8 mouse cellular contexts compared by ENCODE assay signal in genomic region chr11:109610046-109610794, GRCm38 (mm10). TPM values are rescaled to one million over a fixed set of nuclear protein-coding genes. Genes with fewer than 3 reads are reported as not detected.
DNase-seq lines count a peak whose midpoint lies in the region; ATAC-seq and TF ChIP-seq lines count a peak whose summit lies in the region.

No protein-coding gene starts in this region.

- 11% methylated on average over 9 of the region's 9 CpGs for WGBS in lung, adult 2 months
- 18% methylated on average over 9 of the region's 9 CpGs for WGBS in hindbrain, embryonic 15.5 days
- WGBS in liver, embryonic 15.5 days (ENCODE audit: insufficient replicate concordance) = 26% methylated on average over 9 of the region's 9 CpGs

- H3K4me2 ChIP-seq in hindbrain, embryonic 15.5 days = peak overlapping the region; percentile 95
- H3K4me2 ChIP-seq in liver, embryonic 15.5 days = peak overlapping the region; percentile 91

- TF ChIP-seq POLR2A in lung, adult 2 months (IDR thresholded peaks at IDR 0.05; ENCODE audit: borderline replicate concordance, extremely low read depth, low read depth, low read length) = no peak

- H3K4me1 ChIP-seq in lung, adult 2 months (ENCODE audit: control insufficient read depth, insufficient read depth, low read length) = peaks cover 7% of the 10 kb centered on the region
- peaks cover 4% of the 10 kb centered on the region; the same call in 1 of the 2 replicates for H3K4me1 ChIP-seq in brown adipose tissue, adult 24 weeks (ENCODE audit: control insufficient read depth, insufficient read depth, insufficient read length, low read length)
- peaks cover 19% of the 10 kb centered on the region for H3K4me1 ChIP-seq in hindbrain, embryonic 15.5 days (replicated peaks)
- H3K4me1 ChIP-seq in liver, embryonic 15.5 days (replicated peaks) = peaks cover 55% of the 10 kb centered on the region

- H3K27me3 ChIP-seq in hindbrain, embryonic 15.5 days = no peaks in the 10 kb centered on the region
- no peaks in the 10 kb centered on the region for H3K27me3 ChIP-seq in liver, embryonic 15.5 days

- peak overlapping the region; percentile 94 for H3K4me3 ChIP-seq in lung, adult 2 months (replicated peaks; ENCODE audit: extremely low read depth, low read depth, low read length)
- H3K4me3 ChIP-seq in brown adipose tissue, adult 24 weeks (ENCODE audit: insufficient read depth, low read depth, low read length) = peak overlapping the region; percentile 71
- peak overlapping the region; percentile 73 for H3K4me3 ChIP-seq in hindbrain, embryonic 15.5 days
- H3K4me3 ChIP-seq in liver, embryonic 15.5 days (replicated peaks) = peak overlapping the region; percentile 83

- no peak overlapping the region for H3K27ac ChIP-seq in brown adipose tissue, adult 24 weeks (replicated peaks; ENCODE audit: low read depth, low read length)
- peak overlapping the region; percentile 78 for H3K27ac ChIP-seq in hindbrain, embryonic 15.5 days (replicated peaks)
- peak overlapping the region; percentile 98 for H3K27ac ChIP-seq in liver, embryonic 15.5 days (replicated peaks)

- no peak for TF ChIP-seq CTCF in lung, adult 2 months (IDR thresholded peaks at IDR 0.05; ENCODE audit: insufficient read depth, low read length)

- H3K9ac ChIP-seq in hindbrain, embryonic 15.5 days = peak overlapping the region; percentile 71
- peak overlapping the region; percentile 84 for H3K9ac ChIP-seq in liver, embryonic 15.5 days

- DNase-seq in lung, adult 2 months = no peak
- no peak for DNase-seq in lung, postnatal 14 days
- DNase-seq in urinary bladder, postnatal 4 days (ENCODE audit: low spot score in 2 of 2) = no peak
- DNase-seq in frontal cortex, postnatal 25 days (ENCODE audit: low spot score in 2 of 2) = no peak
- DNase-seq in right cerebral cortex, postnatal 14 days = no peak

- no peak for ATAC-seq in hindbrain, embryonic 15.5 days (ENCODE audit: low FRiP score, low read depth)
- no peak for ATAC-seq in liver, embryonic 15.5 days (ENCODE audit: insufficient read depth)

- no peaks in the 10 kb centered on the region for H3K9me3 ChIP-seq in hindbrain, embryonic 15.5 days
- no peaks in the 10 kb centered on the region for H3K9me3 ChIP-seq in liver, embryonic 15.5 days (replicated peaks)

- H3K36me3 ChIP-seq in hindbrain, embryonic 15.5 days = no peaks in the 10 kb centered on the region
- 0 out of 2 replicates have a peak, but pooled peaks cover 14% of the 10 kb centered on the region for H3K36me3 ChIP-seq in liver, embryonic 15.5 days (replicated peaks)

RNA-seq across cellular contexts. Expression of gene Wipi1, which starts 1.5 kb away (rescaled TPM):
- polyA plus RNA-seq in lung, adult 2 months (2012; rRNA removed) = 16.3 and 20.3 TPM in 2 replicates
- polyA plus RNA-seq in brown adipose tissue, adult 24 weeks (2012; ENCODE audit: insufficient read depth, insufficient read length, missing spikeins) = 16.2 and 25.2 TPM in 2 replicates
- 17.6 TPM in 2 replicates for polyA plus RNA-seq in hindbrain, embryonic 15.5 days (2015; fragmentation: Nextera tagmentation; extraction: Ambion mirVana)
- 24.2 and 25.9 TPM in 2 replicates for polyA plus RNA-seq in liver, embryonic 15.5 days (2015; fragmentation: Nextera tagmentation; extraction: Ambion mirVana)

RNA-seq across cellular contexts. Expression of gene Prkar1a, which starts 39.0 kb away (rescaled TPM):
- polyA plus RNA-seq in lung, adult 2 months (2012; rRNA removed) = 110 and 128 TPM in 2 replicates
- polyA plus RNA-seq in brown adipose tissue, adult 24 weeks (2012; ENCODE audit: insufficient read depth, insufficient read length, missing spikeins) = 98.4 and 102 TPM in 2 replicates
- 449 and 456 TPM in 2 replicates for polyA plus RNA-seq in hindbrain, embryonic 15.5 days (2015; fragmentation: Nextera tagmentation; extraction: Ambion mirVana)
- 108 and 113 TPM in 2 replicates for polyA plus RNA-seq in liver, embryonic 15.5 days (2015; fragmentation: Nextera tagmentation; extraction: Ambion mirVana)
